Mouse (Mus musculus): ENCODE results near the gene Dis3l2.

Gene Dis3l2

GRCm38 (mm10) chr1:86703300-86703964 lies at the start of gene Dis3l2:
Gene Dis3l2, plus strand, starts transcription at chr1:86703808.
- DNase-seq (ENCODE audit: low read depth, low spot score) = peak; percentile 91

GRCm38 (mm10) chr1:86657071-86657470 lies 46.5 kb upstream of the Dis3l2 start:
- no peak for DNase-seq (ENCODE audit: low read depth, low spot score)

DNA sequence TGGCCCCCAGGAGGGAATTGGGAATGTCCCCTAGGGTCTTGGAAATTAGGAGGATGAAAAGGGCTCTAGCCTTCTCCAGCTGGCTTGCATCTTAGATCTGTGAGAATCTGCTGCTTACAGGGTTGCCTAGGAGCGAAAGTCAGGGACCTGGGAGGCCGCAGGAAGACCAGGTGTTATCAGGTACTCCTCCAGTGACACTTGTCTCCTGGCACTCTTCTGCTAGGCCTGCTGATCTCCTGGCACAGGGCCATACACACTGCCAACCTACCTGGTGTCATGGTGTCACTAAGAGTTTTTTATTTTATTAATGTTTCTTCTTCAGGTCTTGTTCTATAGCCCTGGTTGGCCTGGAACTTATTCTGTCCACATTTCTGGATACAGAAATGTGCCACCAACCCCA lies 38.5 kb upstream of the Dis3l2 start:
- no peak for DNase-seq (ENCODE audit: low read depth, low spot score)

DNA sequence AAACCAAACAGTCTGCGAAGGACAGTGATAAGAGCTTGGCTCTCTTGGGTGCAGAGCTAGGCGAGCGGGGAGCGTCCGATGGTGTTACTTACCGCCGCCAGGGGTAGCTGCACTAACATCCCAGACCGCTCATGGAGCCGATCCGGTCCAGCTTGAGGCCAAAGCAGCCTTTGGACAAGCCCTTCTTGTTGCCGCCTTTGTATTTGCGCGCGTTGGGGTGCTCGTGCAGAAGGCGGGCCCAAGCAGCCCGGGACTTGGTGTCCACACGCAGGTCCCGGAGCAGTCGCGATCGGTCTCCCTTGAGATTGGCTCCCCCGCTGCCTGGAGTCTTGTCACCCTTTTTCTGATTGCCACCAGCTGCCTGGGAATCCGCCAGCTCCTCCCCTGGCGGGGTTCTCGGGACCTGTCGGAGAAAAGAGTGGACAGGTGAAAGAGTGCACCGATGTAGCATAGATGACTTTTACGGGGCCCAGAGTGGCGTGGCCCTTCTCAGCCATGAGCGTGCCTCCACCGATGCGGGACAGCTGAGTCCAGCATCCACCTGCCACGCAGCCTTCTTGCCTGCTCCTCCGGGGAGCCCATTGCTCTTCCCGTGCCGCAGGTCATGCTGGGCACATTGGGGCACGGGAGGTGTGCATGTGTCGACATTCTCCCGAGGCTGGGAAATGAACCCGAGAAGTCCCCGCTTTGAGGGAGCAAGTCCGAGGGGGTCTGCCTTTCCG lies 33.9 kb upstream of the Dis3l2 start:
- peak; percentile 86 for DNase-seq (ENCODE audit: low read depth, low spot score)

GRCm38 (mm10) chr1:86670279-86671038 lies 33.1 kb upstream of the Dis3l2 start, which contains the start of gene Nppc:
Gene Nppc, minus strand, starts transcription at chr1:86670571.
- peak; percentile 85 for DNase-seq (ENCODE audit: low read depth, low spot score)

DNA sequence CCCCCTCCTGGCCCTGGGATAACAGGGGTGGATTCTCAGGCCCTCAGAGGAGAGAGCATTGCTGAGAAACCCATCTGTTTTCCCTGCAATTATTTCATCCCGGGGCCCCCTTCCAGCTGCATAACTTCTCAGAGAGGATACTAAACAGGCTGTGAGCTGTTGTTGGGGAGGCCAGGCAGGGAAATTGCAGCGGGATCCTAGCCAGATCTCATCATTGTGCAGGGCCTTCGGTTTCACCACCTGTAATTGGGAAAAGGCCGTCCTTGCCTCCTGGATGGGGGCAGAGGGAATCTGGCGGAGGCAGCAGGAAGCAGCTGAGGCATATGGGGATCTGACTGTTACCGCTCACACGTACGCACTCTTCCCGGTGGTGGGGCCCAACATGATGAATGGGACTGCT lies 29.2 kb upstream of the Dis3l2 start:
- no peak for DNase-seq (ENCODE audit: low read depth, low spot score)

DNA sequence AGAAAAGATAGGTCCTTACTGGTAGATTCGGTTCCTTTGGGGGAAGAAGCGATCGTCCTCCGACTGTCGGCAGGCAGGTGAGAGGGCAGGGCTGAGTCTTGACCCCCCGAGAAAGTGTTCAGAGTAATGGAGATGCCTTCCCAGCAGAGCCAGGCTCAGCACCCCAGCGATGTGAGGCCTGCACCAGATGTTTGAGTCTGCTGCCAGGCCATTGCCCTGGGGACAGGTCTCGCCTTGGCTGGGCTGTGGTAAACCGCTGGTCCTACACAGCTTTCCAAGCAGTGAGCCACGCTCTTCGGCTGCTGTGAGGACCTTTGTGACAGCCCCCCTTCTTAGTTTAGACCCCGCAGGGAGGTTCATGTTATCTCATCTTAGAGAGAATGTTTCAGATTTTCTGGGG lies 28.5 kb upstream of the Dis3l2 start:
- no peak for DNase-seq (ENCODE audit: low read depth, low spot score)

DNA sequence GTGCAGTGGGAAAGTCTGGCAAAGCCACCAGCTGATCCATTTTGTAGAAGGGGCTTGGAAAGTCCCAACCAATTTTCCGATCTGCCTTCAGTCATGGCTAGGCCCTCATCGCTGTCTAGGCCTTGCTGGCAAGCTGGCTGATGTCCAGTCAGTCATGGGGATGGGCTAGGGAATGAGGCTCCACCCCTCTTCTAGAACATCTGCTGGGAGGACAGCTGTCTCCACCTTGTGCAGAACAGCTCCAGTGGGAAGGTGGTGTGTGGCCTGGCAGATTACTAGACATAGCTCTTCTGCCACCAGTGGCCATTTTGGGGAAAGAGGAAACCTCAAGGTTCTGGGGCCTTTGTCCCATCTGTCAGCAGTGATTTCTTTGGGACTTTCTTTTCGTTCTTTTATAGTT lies 26.0 kb upstream of the Dis3l2 start:
- no peak for DNase-seq (ENCODE audit: low read depth, low spot score)

- DNase-seq (ENCODE audit: low read depth, low spot score) = no peak
Measured at GRCm38 (mm10) chr1:86678667-86679066, 24.9 kb upstream of the Dis3l2 start.

GRCm38 (mm10) chr1:86687236-86687635 lies 16.4 kb upstream of the Dis3l2 start:
- DNase-seq (ENCODE audit: low read depth, low spot score) = no peak

- no peak for DNase-seq (ENCODE audit: low read depth, low spot score)
Measured at GRCm38 (mm10) chr1:86691027-86691426, 12.6 kb upstream of the Dis3l2 start.

GRCm38 (mm10) chr1:86696948-86697347 lies 6.7 kb upstream of the Dis3l2 start:
- peak; percentile 50 for DNase-seq (ENCODE audit: low read depth, low spot score)

GRCm38 (mm10) chr1:86698721-86699120 lies 4.9 kb upstream of the Dis3l2 start:
- DNase-seq (ENCODE audit: low read depth, low spot score) = peak; percentile 33

DNA sequence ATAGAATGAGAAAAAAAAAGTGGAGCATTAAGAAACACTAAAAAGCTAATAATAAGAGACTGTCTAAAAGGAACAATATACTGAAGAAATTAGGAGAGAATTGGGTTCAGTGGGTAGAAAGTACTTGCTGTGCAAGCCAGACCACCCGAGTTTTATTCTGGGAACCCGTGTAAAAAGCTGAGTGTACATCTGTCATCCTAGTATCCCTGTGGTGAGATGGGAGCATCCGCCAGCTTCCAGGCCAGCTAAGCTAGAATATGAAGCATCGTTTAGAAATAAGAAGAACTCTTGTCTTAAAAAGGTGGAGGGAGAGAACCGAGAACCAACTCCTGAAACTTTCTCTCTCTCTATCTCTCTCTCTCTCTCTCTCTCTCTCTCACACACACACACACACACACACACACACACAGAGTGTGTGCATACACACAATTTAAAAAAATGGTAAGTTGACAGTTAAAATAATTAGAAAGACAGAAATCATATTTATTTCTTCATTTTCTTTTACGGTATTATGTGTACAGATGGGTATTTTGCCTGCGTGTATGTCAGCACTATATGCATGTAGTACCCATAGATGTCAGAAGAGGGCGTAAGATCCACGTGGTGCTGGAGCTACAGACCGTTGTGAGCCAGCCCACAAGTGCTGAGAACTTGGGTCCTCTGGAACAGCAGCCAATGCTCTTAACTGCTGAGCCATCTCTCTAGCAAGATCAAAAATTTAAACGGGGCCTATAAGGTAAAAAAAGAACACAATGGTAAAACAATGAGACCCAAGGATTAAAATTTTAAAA lies 4.1 kb upstream of the Dis3l2 start:
- DNase-seq (ENCODE audit: low read depth, low spot score) = peak; percentile 81

DNA sequence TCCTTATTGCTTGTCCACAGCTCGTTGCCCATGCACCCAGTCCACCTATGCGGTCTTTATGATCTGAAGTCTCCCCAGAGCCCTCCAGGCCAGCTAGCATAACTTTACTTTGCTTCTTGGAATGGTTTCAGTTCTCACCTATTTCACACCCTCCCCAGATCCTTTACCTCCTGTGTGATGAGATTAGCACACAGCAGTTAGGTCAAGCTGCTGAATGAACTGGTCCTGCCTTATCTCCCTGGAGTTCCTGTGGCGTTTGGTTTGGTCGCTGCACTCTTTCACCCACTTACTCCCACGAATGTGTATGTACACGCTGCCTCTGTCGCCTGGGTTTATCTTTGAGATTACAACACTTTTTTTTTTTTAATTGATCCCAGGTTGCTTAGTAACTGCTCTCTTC lies 3.2 kb upstream of the Dis3l2 start:
- DNase-seq (ENCODE audit: low read depth, low spot score) = no peak

DNA sequence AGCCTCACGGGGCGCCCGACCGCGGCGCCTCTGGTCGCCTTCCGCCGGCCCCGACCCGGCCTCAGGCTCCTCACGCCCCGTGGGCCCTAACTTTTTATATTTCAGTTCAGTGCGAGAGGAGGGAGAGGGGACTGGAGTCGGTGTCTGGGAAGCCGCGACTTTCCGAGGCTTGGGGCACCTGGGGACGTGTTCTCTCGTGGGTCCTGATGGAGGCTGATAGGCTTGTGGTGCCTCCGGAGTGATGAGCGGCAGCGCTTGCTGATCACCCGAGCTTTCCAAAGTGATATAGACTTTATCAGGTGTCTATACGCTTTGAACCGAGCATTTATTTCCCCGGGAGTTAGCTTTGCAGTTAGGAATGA lies 338 bp downstream of the Dis3l2 start:
- no peak for DNase-seq (ENCODE audit: low read depth, low spot score)

GRCm38 (mm10) chr1:86705461-86705860 lies 1.9 kb downstream of the Dis3l2 start:
- no peak for DNase-seq (ENCODE audit: low read depth, low spot score)

GRCm38 (mm10) chr1:86709546-86709945 lies 5.9 kb downstream of the Dis3l2 start:
- no peak for DNase-seq (ENCODE audit: low read depth, low spot score)

DNA sequence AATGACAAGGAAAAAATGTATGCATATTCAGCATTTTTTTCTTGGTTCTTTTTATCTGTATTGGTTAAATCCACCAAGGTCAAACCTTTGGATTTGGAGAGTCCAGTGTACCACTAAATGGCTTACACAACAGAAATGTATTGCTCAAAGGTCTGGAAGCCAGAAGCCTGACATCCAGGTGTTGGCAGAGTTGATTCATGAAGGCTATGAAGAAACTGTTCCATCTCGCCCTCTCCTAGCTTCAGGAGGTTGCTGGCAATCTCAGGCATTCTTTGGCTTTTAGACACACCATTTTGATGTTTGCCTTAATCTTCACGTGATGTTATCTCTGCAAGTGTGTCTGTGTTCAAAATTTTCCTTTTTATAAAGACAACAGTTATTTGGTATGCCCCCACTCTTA lies 8.4 kb downstream of the Dis3l2 start:
- no peak for DNase-seq (ENCODE audit: low read depth, low spot score)

DNA sequence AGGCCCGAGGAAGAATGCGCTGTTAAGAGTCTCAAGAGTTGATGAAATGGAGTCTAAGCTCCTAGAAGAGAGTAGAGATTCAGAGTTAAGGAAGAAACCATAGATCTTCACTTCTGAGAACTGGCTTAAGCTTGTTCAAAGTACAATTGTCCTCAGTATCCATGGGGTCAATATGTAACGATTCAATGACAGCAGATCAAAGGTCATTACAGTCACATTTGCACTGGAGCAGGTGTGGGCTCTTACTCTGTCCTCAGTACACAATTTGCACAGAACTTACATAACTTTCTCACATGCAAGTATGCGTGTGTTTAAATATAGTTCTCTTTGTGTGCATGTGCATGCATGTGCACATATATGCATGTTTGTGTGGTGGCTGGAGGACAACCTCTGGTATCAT lies 9.4 kb downstream of the Dis3l2 start:
- no peak for DNase-seq (ENCODE audit: low read depth, low spot score)

DNA sequence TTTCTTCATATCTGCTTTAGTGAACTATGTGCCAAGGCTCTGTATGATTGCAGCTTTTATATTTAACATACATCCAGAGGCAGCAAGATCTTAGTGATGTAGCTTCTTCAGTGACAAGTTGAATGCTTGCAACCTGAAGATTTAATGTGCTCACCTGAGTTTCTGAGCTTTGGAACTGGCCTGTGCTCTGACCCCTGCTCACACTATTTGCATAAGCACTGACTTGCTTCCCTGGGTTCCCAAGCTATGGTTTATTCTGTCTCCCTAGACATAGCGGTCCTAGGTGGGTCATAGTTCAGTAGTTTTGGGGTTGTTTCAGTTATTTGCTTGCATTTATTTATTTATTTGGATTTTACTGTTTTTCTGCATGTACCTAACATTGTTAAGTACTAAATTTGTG lies 14.6 kb downstream of the Dis3l2 start:
- DNase-seq (ENCODE audit: low read depth, low spot score) = no peak

- DNase-seq (ENCODE audit: low read depth, low spot score) = peak; percentile 61
Measured at GRCm38 (mm10) chr1:86719391-86719790, 15.8 kb downstream of the Dis3l2 start.
